Mouse (Mus musculus) lung, postnatal 0 days (tissue): ENCODE results near the gene Grcc10.

Experiments
- CTCF ChIP-seq: IDR thresholded peaks from 2 replicates; pipeline ENCODE4 v1.5.1; 2016; ENCODE audit warnings: antibody characterized with exemption, mild to moderate bottlenecking
- EP300 ChIP-seq: IDR thresholded peaks from 2 replicates; pipeline ENCODE4 v1.6.1; 2016; ENCODE audit warnings: antibody characterized with exemption, mild to moderate bottlenecking, control low read depth

DNA sequence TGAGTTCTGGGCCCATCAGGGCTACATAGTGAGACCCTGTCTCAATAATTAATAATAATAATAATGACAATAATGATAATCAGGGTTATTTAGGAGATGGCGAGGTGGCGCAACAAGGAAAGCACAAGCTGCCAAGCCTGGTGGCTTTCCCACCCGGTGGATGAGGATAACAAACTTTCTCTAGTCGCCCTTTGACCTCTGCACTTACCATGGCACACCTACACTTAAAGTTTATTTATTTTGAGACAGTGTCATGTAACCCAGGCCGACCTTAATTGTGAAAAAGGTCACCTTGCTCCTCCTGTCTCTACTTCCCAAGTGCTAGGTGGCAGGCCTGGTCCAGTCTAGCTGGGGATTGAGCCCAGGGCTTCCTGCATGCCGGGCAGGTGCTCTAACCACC, 42.4 kb downstream of the Grcc10 start:
- no peak for TF ChIP-seq CTCF
- no peak for TF ChIP-seq EP300
